Mouse (Mus musculus) G1E (cell line): Measurements from ENCODE around the gene Phf23. TPM values are rescaled to one million over a fixed set of nuclear protein-coding genes. Genes with fewer than 3 reads are reported as not detected.
A peak's percentile ranks its signal among the peaks of the same experiment; 100 is the strongest.

ENCODE experiments used
- ATAC-seq: 2 replicates; pipeline ENCODE4 v1.8.0; 2016; ENCODE audit warnings: mild to moderate bottlenecking; ENCODE audit not compliant: insufficient number of reproducible peaks, poor library complexity, low FRiP score, severe bottlenecking; ENCODE audit errors: extremely low read depth
- DNase-seq: peaks from one replicate; pipeline ENCODE4 v3.0.0; 2012; ENCODE audit warnings: low spot score
- H3K27me3 ChIP-seq: 2 replicates; pipeline ENCODE4 v1.6.1; 2012; ENCODE audit warnings: mild to moderate bottlenecking, low read length, inconsistent platforms; ENCODE audit not compliant: insufficient read depth
- H3K36me3 ChIP-seq: replicated peaks from 2 replicates; pipeline ENCODE3; 2012; ENCODE audit warnings: mild to moderate bottlenecking, inconsistent platforms
- H3K4me1 ChIP-seq: 2 replicates; pipeline ENCODE4 v1.6.1; 2012; ENCODE audit warnings: low read depth, low read length, inconsistent platforms, mixed read lengths; ENCODE audit not compliant: insufficient read depth
- H3K4me3 ChIP-seq: 2 replicates; pipeline ENCODE4 v1.5.1; 2012; ENCODE audit warnings: low read depth, mild to moderate bottlenecking, inconsistent platforms, low read length, moderate library complexity, mixed read lengths
- H3K9me3 ChIP-seq: replicated peaks from 2 replicates; pipeline ENCODE4 v1.6.1; 2012; ENCODE audit warnings: inconsistent platforms
- CTCF ChIP-seq: IDR thresholded peaks from 2 replicates; pipeline ENCODE4 v1.5.1; 2012; ENCODE audit warnings: low read depth, low read length, inconsistent platforms, mixed read lengths
- GATA1 ChIP-seq: IDR thresholded peaks from 2 replicates; pipeline ENCODE4 v1.6.1; 2012; ENCODE audit warnings: borderline replicate concordance, low read length, inconsistent platforms, mixed read lengths
- GATA2 ChIP-seq: IDR thresholded peaks from 2 replicates; pipeline ENCODE4 v1.6.1; 2012; ENCODE audit warnings: low read depth, low read length, inconsistent platforms, borderline replicate concordance
- POLR2AphosphoS5 ChIP-seq: IDR thresholded peaks from 2 replicates; pipeline ENCODE4 v1.6.1; 2012; ENCODE audit warnings: low read depth, low read length, inconsistent platforms; ENCODE audit not compliant: insufficient replicate concordance
- TAL1 ChIP-seq: conservative IDR thresholded peaks from 2 replicates; pipeline ENCODE4 v1.6.1; 2012; ENCODE audit warnings: low read depth, low read length, inconsistent platforms, mixed read lengths
- polyA plus RNA-seq: library from polyadenylated mRNA; stranded (reverse); fragments of >175 nt; gene quantifications from 2 replicates; pipeline ENCODE4 v1.2.3, GENCODE M21; 2012
- total RNA-seq, 2 experiments: library from RNA; stranded (forward) in 1 of 2; stranded (reverse) in 1 of 2; fragments of 200-1000 nt in 1 of 2; fragments of >200 nt in 1 of 2; fragmentation: Nextera tagmentation in 1 of 2; gene quantifications; 2 replicates each; pipeline ENCODE4 v1.2.3; 2014 to 2017

The Phf23 gene
- total and polyA plus RNA-seq, 3 experiments: 56.4 to 92.1 (median 84.4) TPM

GRCm38 (mm10) chr11:70018131-70018990 lies 22.8 kb downstream of the Phf23 start:
- peak overlapping the region; percentile 64 for H3K4me3 ChIP-seq
- peaks cover 6% of the 10 kb centered on the region for H3K27me3 ChIP-seq
- no peaks in the 10 kb centered on the region for H3K9me3 ChIP-seq
- DNase-seq (no peak), ATAC-seq (no peak)
- TF ChIP-seq GATA2: no peak
- TF ChIP-seq GATA1: no peak
- no peak for TF ChIP-seq CTCF
- no peak for TF ChIP-seq POLR2AphosphoS5
- TF ChIP-seq TAL1: no peak
- H3K4me1 ChIP-seq: peaks cover 70% of the 10 kb centered on the region
- H3K36me3 ChIP-seq: peaks cover 12% of the 10 kb centered on the region

- no peak for ATAC-seq
- TF ChIP-seq GATA2 (no peak), TAL1 (no peak), GATA1 (no peak), CTCF (no peak), POLR2AphosphoS5 (no peak)
- DNase-seq: no peak
- peaks cover 62% of the 10 kb centered on the region for H3K4me1 ChIP-seq
- peaks cover 18% of the 10 kb centered on the region for H3K27me3 ChIP-seq
- no peak overlapping the region for H3K4me3 ChIP-seq
- H3K36me3 ChIP-seq: no peaks in the 10 kb centered on the region
- H3K9me3 ChIP-seq: no peaks in the 10 kb centered on the region
Measured at GRCm38 (mm10) chr11:70019495-70020021, 24.0 kb downstream of the Phf23 start.

GRCm38 (mm10) chr11:70020022-70020631 lies 24.6 kb downstream of the Phf23 start:
- no peak for ATAC-seq
- Histone ChIP-seq H3K4me1 (peaks cover 57% of the 10 kb centered on the region), H3K4me3 (no peak overlapping the region)

GRCm38 (mm10) chr11:70020731-70021263 lies 25.2 kb downstream of the Phf23 start:
- H3K27me3 ChIP-seq: peaks cover 30% of the 10 kb centered on the region
- peak overlapping the region; percentile 70 for H3K4me3 ChIP-seq
- TF ChIP-seq TAL1 (no peak), GATA2 (no peak), CTCF (peak; percentile 34; the same call in 1 of the 2 replicates)
- DNase-seq: peak; percentile 74
- no peaks in the 10 kb centered on the region for H3K9me3 ChIP-seq
- H3K4me1 ChIP-seq: peaks cover 53% of the 10 kb centered on the region
- no peaks in the 10 kb centered on the region for H3K36me3 ChIP-seq
- ATAC-seq: peak; percentile 70

More at GRCm38 (mm10) chr11:70020022-70020631, 24.6 kb downstream of the Phf23 start:
- DNase-seq: no peak
- no peaks in the 10 kb centered on the region for H3K36me3 ChIP-seq
- H3K27me3 ChIP-seq: peaks cover 23% of the 10 kb centered on the region
- H3K9me3 ChIP-seq: no peaks in the 10 kb centered on the region
- TF ChIP-seq TAL1 (no peak), CTCF (no peak), POLR2AphosphoS5 (no peak), GATA2 (no peak), GATA1 (no peak)

- ATAC-seq: peak; percentile 76
- TF ChIP-seq GATA1: no peak
- TF ChIP-seq GATA2: no peak
- no peak for TF ChIP-seq CTCF
- TF ChIP-seq TAL1: no peak
- TF ChIP-seq POLR2AphosphoS5: no peak
- Histone ChIP-seq H3K36me3 (no peaks in the 10 kb centered on the region), H3K27me3 (peaks cover 37% of the 10 kb centered on the region), H3K9me3 (no peaks in the 10 kb centered on the region), H3K4me1 (peaks cover 54% of the 10 kb centered on the region), H3K4me3 (peak overlapping the region; percentile 70)
- peak; percentile 83 for DNase-seq
Measured at GRCm38 (mm10) chr11:70021264-70022132, 25.9 kb downstream of the Phf23 start.
